Mouse (Mus musculus) telencephalon, adult 2 months (tissue): ENCODE data around the gene Hemgn.

ENCODE experiments used
- DNase-seq: peaks from one replicate; pipeline ENCODE4 v3.0.0-alpha.2; 2011; ENCODE audit warnings: low read depth, low spot score

Gene Hemgn

DNA sequence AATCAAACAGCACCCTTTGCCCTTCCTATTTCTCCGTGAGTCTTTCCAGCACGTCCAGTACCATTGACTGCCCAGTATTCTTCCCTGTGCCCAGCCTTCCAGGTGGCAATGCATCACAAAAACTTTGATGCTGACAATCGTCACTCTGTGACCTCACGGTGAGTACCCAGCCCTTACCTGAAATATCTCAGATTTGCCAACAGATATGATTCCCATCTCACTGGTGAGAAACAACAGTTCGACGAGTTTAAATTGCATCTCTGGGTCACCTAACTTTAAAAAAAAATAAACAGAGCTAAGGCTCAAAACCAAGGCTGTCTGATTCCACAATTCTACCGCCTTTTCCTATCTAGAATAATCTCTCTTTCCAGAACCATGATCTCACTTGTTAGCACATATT lies at the start of gene Hemgn:
Hemgn (minus strand) TSS at position 101 of the 400 bp plus-strand sequence.
- no peak for DNase-seq

GRCm38 (mm10) chr4:46458411-46458810 lies 45.1 kb upstream of the Hemgn start:
- DNase-seq, result no peak

- DNase-seq, result no peak
Observed at GRCm38 (mm10) chr4:46457186-46457585, 43.9 kb upstream of the Hemgn start.

GRCm38 (mm10) chr4:46456762-46457161 lies 43.5 kb upstream of the Hemgn start:
- no peak for DNase-seq

GRCm38 (mm10) chr4:46454097-46454864 lies 41.0 kb upstream of the Hemgn start:
- no peak for DNase-seq

DNA sequence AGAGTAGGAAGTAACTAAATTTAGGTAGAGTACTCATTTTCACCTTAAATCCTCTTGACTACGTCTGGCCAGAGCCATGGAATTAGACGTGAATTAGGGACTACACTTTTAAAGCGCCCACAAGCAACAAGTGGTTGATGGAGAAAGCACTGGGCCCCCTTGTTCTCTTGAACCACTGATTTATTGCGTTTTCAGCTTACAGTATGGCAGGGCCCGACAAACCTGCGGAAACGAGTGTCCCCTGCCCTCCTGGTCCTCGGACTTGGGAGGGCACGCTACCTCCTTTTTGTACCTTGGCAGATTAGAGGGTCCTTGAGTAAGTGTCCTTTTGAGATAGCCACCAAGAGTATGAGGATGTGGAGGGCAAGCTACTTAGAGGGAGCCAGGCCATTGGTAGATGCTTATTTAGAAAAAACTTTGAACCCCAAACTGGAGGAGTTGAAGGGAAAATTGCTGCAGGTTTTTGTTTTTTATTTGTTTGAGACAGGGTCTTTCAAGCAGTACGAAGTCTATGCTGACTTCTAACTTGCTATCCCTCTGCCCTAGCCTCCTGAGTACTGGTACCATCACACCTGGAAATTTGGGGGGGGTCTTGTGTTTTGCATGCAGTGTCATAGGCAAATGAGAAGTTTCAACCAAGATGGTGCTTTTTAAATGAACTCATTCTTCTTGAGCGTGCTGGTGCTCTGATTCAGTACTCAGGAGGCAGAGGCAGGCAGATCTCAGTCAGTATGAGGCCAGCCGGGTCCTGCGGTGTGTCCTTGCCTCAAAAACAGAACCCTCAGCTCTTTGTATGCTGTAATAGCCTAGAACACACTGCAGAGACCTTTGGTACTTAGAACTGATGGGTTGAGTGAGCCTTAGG lies 39.8 kb upstream of the Hemgn start:
- no peak for DNase-seq

DNA sequence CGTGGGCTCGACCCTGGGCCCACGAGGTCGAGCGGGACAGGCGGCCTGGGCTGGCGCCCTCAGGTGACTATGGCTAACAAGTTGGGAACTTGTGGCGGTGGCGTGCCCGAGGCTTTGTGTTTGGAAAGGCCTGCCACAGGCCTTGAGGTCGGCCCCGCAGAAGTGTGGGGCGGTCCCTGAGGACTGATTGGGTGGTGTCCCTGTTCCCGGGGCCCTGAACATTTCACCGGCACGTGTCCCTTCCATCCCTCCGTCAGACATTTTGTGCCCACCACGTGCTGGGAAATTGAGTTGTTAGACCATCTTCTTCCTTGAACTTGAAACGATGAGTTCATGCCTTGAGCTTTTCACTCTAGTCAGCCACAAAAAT lies 39.2 kb upstream of the Hemgn start:
- DNase-seq, result no peak

GRCm38 (mm10) chr4:46451758-46452480 lies 38.6 kb upstream of the Hemgn start:
- DNase-seq, result no peak

DNA sequence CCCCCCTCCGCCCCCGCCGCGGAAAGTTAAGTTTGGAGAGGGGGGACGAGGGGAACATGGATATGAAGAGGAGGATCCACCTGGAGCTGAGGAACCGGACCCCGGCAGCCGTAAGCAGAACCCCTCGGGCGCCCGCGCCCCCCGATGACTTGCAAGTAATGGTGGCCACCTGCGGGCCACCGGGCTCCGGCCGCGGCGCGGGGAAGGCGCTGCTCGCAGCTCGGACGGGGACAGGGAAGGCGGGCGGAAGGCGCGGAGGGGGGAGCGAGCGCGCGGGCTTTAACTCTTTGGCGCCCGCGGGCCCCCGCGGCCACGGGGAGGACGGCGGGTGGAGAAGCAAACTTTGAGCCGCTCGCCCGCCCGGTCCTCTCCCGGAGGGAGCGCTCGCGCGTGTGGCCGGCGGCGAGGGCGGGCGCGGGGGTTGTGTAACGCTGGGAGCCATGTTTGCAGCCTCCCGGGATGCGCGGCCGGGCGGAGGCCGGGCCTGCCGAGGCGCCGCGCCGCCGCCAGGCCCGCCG lies 38.0 kb upstream of the Hemgn start:
- DNase-seq, result no peak

- peak; percentile 84 for DNase-seq
Observed at GRCm38 (mm10) chr4:46450519-46451131, 37.3 kb upstream of the Hemgn start, which contains the start of gene Anp32b. Gene Anp32b, plus strand, starts transcription at chr4:46450902.

GRCm38 (mm10) chr4:46450020-46450518 lies 36.8 kb upstream of the Hemgn start:
- no peak for DNase-seq

- no peak for DNase-seq
Observed at GRCm38 (mm10) chr4:46448886-46449285, 35.6 kb upstream of the Hemgn start.

GRCm38 (mm10) chr4:46447461-46447860 lies 34.2 kb upstream of the Hemgn start:
- no peak for DNase-seq

GRCm38 (mm10) chr4:46445237-46445945 lies 32.1 kb upstream of the Hemgn start:
- no peak for DNase-seq

GRCm38 (mm10) chr4:46442501-46442900 lies 29.2 kb upstream of the Hemgn start:
- DNase-seq, result no peak

DNA sequence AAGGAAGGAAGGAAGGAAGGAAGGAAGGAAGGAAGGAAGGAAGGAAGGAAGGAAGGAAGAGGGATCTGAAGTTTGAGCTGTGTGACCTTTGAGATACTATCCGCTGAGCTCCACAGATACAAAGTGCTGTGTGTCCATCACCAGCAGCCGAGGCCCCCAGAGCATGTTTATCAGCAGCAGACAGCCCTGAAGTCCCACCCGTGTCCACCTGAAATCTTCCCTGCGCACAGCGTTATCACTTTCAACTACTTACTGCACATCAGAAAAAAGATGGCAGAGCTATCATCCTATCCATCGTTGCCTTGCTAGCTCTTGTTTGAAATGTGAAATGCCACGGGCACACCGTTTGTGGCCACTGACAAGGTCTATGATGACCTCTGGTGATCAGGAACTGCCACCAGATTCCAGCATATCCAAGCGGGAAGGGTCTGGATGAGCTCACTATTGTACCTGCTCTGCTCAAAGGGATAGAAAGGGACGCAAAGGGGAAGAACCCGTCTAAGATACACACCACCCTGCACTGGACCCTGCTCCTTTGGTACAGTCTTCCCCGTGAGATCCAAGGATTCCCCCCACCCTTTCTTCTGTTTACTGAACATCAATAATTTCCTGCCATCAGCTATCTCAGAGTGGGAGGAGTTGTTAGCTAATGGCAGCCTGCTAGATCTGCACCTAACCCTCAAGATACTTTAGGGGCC lies 19.2 kb upstream of the Hemgn start:
- no peak for DNase-seq

DNA sequence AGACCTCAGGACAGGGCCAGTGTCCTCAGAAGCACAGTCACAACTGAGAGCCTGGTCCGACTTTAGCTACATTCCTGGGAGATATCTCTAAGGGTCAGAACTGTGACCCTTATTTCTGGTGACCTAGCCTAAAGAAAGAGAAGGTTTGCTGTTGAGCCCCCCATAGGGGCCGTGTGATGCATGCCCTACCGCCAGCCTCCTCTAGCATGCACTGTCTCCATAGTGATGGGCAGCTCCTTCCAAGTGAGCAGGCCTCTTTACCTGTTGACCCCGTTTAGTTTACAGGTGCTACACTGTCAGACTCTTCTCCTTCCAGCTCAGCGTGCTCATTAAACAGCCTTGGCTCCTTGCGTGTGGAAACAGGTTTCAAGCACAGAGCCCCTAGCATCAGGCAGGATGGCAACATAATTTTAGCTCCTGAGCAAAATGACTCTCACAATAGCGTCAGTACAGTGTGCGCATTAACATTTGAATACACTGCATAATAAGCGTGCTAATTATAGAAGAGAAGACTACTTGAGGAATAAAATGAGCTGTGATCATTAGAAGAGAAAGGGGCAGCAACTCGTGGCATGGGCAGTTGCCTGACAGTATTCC lies 15.7 kb upstream of the Hemgn start:
- DNase-seq, result peak; percentile 43

- no peak for DNase-seq
Observed at GRCm38 (mm10) chr4:46422625-46423024, 9.3 kb upstream of the Hemgn start.

- DNase-seq, result no peak
Observed at GRCm38 (mm10) chr4:46418851-46419250, 5.5 kb upstream of the Hemgn start.

- DNase-seq, result no peak
Observed at GRCm38 (mm10) chr4:46417491-46417890, 4.2 kb upstream of the Hemgn start.
